Mouse (Mus musculus) E14TG2a.4 (cell line): ENCODE data around the gene Ccr1l1.

Experiments
- CTCF ChIP-seq: conservative IDR thresholded peaks from 2 replicates; pipeline ENCODE4 v1.5.1; 2014; ENCODE audit warnings: low read length
- NANOG ChIP-seq: IDR thresholded peaks from 2 replicates; pipeline ENCODE4 v1.6.1; 2014; ENCODE audit warnings: borderline replicate concordance, low read length, mixed read lengths
- POU5F1 ChIP-seq: IDR thresholded peaks from 2 replicates; pipeline ENCODE4 v1.6.1; 2014; ENCODE audit warnings: low read length, borderline replicate concordance

DNA sequence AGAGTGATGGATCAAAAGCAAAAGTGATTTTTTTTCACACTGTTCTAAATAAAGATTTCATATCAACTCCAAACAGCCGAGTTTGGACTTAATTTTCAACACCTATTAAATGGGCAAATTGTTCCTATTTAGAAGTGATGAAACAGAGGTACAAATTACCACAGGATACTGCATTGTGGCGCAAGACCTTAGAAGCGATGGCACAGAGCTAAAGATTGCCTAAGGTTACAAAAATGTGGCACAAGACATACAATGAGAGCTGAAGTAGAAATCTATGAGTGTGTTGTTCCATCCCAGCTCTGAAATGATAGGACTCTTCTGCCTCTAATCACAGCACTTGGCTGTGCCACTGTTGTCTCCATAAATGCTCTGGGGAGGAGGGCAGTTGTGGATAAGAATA is 13.4 kb downstream of the Ccr1l1 start:
- TF ChIP-seq CTCF (no peak), NANOG (no peak), POU5F1 (no peak)
